Mouse (Mus musculus): ENCODE measurements at regions not wholly inside any gene's neighbourhood (a gene's known extent, or its start where the extent isn't known, plus 50 kb on each side); places are given as distances from the start of the nearest gene placed in this dataset.

DNA sequence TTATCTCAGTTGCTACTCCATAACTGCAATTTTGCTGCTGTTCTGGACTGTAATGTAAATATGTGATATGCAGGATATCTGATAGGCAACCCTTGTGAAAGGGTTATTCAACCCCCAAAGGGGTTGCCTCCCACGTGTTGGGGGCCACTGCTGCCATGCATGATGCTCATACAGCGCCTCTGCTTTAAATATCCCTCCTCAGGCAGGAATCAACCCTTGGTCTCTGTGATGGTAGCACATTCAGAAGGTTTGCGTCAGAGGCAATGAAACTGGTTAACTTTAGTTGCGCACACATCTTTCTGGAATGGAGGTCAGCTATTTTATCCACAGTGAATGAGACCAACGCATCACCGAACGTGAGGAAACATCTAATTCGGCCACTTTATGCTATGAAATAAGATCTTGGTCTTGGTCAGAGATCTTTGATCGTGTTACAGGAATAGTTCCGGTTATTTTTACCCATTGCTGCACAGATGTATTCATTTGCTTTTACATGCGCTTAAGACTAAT, 80.2 kb upstream of the Anapc15-ps start:
- TF ChIP-seq POLR2A (IDR thresholded peaks at IDR 0.05; ENCODE audit: low read depth, low read length) (no peak), CTCF (IDR thresholded peaks at IDR 0.05; ENCODE audit: extremely low read depth, insufficient read depth, insufficient read length, insufficient replicate concordance) (no peak)
